ENCODE assay signal across 9 mouse cellular contexts in genomic region chr17:87365268-87365667, GRCm38 (mm10).
DNase-seq lines count a peak whose midpoint lies in the region.
"Had no signal": no experiment of that assay in that cellular context is flagged by ENCODE, and none has a peak within 500 bp of the region (broad histone marks: within the 10 kb centered on the region; RNA-seq: fewer than 3 reads in every experiment).

No protein-coding gene starts in this region.

- intact Hi-C loops in heart, postnatal 25 days (cut with DNase I) = no loop called here

- peak; percentile 93 for DNase-seq in heart, adult 11 months
- DNase-seq in heart, postnatal 25 days (ENCODE audit: low spot score) = no peak
- DNase-seq in CD4-positive, CD25-positive, alpha-beta regulatory T cell, adult 2 months (ENCODE audit: low read depth, low spot score) = peak; percentile 33
- peak; percentile 53 for DNase-seq in induced T-regulatory cell, adult 2 months (ENCODE audit: low read depth)
- DNase-seq in lung, postnatal 36 days = peak; percentile 79
- no peak for DNase-seq in MN1 (ENCODE audit: low spot score)
- no peak for DNase-seq in kidney, postnatal 4 days
- DNase-seq in left cerebral cortex, adult 8-10 months (ENCODE audit: low spot score in 2 of 2) = no peak
- DNase-seq: heart, adult 2 months had no signal

Comparison
In these comparisons a context has a peak if more than half of its experiments do, and no peak if none do; other contexts are left out.
1. DNase-seq: peak in heart, adult 11 months (single experiment), CD4-positive, CD25-positive, alpha-beta regulatory T cell, adult 2 months (single experiment), induced T-regulatory cell, adult 2 months (single experiment) and lung, postnatal 36 days (single experiment); none in heart, postnatal 25 days (single experiment), MN1 (single experiment), kidney, postnatal 4 days (0 of 2) and left cerebral cortex, adult 8-10 months (0 of 2).